Mouse (Mus musculus): ENCODE measurements around the gene Blcap. TPM values are rescaled to one million over a fixed set of nuclear protein-coding genes. Genes with fewer than 3 reads are reported as not detected.

Blcap gene
- polyA plus RNA-seq, 1 experiment from 2014 or later = 45.3 TPM

DNA sequence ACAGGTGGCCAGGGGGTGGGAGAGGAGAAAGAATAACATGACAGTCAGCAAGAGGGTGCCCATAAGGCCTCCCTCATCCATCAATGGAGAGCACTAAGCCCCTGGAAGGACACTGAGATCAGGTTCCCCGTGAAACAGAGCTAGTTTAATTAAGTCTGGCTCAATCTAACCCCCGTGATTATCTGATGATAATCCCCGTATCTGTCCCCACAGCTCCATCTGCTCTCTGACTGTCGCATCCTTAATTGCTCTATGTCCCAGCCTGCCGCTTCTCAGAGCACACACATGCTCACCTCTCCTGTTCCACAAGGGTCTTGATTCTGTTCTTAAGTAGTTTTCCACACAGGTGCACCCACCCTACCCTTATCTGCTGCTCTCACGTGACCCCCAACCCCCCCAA is 53.5 kb downstream of the Blcap start:
- Histone ChIP-seq H3K27ac (ENCODE audit: low read length) (no peak overlapping the region), H3K36me3 (ENCODE audit: control insufficient read depth, insufficient read depth, low read length) (no peaks in the 10 kb centered on the region), H3K4me2 (ENCODE audit: low read depth, low read length) (no peak overlapping the region), H3K4me1 (ENCODE audit: control insufficient read depth, insufficient read depth, low read length) (no peaks in the 10 kb centered on the region), H3K9me3 (replicated peaks; ENCODE audit: control insufficient read depth, low read length) (no peaks in the 10 kb centered on the region), H3K27me3 (ENCODE audit: control insufficient read depth, insufficient read depth, low read length) (no peaks in the 10 kb centered on the region), H3K4me3 (replicated peaks; ENCODE audit: low read length) (no peak overlapping the region), H3K9ac (ENCODE audit: low read length) (no peak overlapping the region)
- no peak for ATAC-seq (ENCODE audit: insufficient read depth, low FRiP score)
- 60% methylated on average over 6 of the region's 6 CpGs for WGBS

GRCm38 (mm10) chr2:157514353-157514752 is 56.7 kb downstream of the Blcap start:
- WGBS = 24% methylated on average over 4 of the region's 4 CpGs
- no peak for ATAC-seq (ENCODE audit: insufficient read depth, low FRiP score)
- Histone ChIP-seq H3K9ac (ENCODE audit: low read length) (no peak overlapping the region), H3K27ac (ENCODE audit: low read length) (no peak overlapping the region), H3K27me3 (ENCODE audit: control insufficient read depth, insufficient read depth, low read length) (no peaks in the 10 kb centered on the region), H3K36me3 (ENCODE audit: control insufficient read depth, insufficient read depth, low read length) (no peaks in the 10 kb centered on the region), H3K4me2 (ENCODE audit: low read depth, low read length) (no peak overlapping the region), H3K4me3 (replicated peaks; ENCODE audit: low read length) (no peak overlapping the region), H3K4me1 (ENCODE audit: control insufficient read depth, insufficient read depth, low read length) (no peaks in the 10 kb centered on the region), H3K9me3 (replicated peaks; ENCODE audit: control insufficient read depth, low read length) (no peaks in the 10 kb centered on the region)

DNA sequence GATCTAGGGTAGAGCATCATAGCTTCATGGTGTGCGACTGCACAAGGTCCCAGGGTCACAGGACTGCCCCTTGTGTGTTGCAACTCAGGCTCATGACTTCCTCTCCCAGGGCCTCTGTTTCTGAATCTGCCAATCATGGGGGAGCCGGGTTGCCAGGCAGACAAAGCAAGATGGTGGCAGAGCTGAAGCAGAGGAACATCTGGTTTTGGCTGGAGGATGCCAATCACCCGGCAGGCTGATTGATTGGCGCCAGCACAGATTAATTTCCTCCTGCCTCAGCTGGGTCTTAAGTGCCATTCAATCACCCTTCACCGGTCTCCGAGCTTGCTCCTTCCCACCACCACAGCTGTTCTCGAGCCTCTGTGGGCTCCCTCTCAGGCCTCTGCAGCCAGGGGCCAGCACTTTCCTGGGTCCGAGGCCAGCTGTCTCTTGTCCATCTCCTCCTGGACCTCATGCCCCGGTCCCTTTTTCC is 57.3 kb downstream of the Blcap start:
- H3K9me3 ChIP-seq (replicated peaks; ENCODE audit: control insufficient read depth, low read length) = no peaks in the 10 kb centered on the region
- H3K4me3 ChIP-seq (replicated peaks; ENCODE audit: low read length) = no peak overlapping the region
- H3K27me3 ChIP-seq (ENCODE audit: control insufficient read depth, insufficient read depth, low read length) = no peaks in the 10 kb centered on the region
- no peak overlapping the region for H3K9ac ChIP-seq (ENCODE audit: low read length)
- H3K4me1 ChIP-seq (ENCODE audit: control insufficient read depth, insufficient read depth, low read length) = no peaks in the 10 kb centered on the region
- WGBS = 41% methylated on average over 9 of the region's 9 CpGs
- no peak overlapping the region for H3K27ac ChIP-seq (ENCODE audit: low read length)
- H3K4me2 ChIP-seq (ENCODE audit: low read depth, low read length) = no peak overlapping the region
- H3K36me3 ChIP-seq (ENCODE audit: control insufficient read depth, insufficient read depth, low read length) = no peaks in the 10 kb centered on the region
- ATAC-seq (ENCODE audit: insufficient read depth, low FRiP score) = no peak

DNA sequence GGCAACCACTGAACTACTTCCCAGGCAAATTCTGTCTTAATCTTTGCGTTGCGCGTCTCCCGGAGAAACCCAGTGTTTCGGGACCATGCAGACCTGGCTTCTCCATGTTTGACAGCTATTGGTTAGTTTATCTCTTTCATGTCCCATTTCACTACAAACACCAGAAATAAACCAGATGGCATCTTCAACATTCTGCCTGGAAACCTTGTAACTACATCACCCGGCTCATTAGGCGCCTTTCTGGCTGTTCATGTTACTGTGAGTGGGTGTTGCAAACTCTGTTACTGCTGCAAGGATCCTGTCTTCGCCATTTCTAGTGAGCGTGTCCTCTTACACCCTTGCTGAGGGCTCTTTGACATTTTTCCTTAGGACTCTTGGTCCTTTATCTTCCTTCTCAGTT is 58.2 kb downstream of the Blcap start:
- H3K4me1 ChIP-seq (ENCODE audit: control insufficient read depth, insufficient read depth, low read length) = no peaks in the 10 kb centered on the region
- H3K9ac ChIP-seq (ENCODE audit: low read length) = no peak overlapping the region
- H3K9me3 ChIP-seq (replicated peaks; ENCODE audit: control insufficient read depth, low read length) = no peaks in the 10 kb centered on the region
- no peak for ATAC-seq (ENCODE audit: insufficient read depth, low FRiP score)
- no peak overlapping the region for H3K4me3 ChIP-seq (replicated peaks; ENCODE audit: low read length)
- no peak overlapping the region for H3K4me2 ChIP-seq (ENCODE audit: low read depth, low read length)
- H3K27ac ChIP-seq (ENCODE audit: low read length) = no peak overlapping the region
- WGBS = 76% methylated on average over 9 of the region's 9 CpGs
- no peaks in the 10 kb centered on the region for H3K36me3 ChIP-seq (ENCODE audit: control insufficient read depth, insufficient read depth, low read length)
- H3K27me3 ChIP-seq (ENCODE audit: control insufficient read depth, insufficient read depth, low read length) = no peaks in the 10 kb centered on the region

DNA sequence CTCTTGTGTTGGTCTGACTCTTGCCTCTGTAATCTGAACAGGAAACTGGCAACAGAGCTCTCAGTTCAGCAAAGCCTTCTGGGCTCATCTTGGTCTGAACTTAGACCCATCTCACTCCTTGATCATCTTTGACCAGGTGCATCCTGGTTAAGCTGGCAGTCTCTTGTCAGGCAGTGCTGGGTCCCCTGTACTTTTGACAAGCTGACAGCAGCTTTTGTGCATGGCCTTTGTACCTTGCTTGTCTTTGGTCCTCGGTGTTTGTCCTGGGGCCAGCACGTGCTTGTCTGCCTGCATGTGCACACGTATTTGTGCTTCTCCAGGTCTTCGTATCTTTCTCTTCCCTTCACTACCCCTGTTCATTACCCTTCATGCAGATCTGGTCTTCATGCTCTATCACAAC is 61.0 kb downstream of the Blcap start:
- WGBS = 64% methylated on average over 4 of the region's 4 CpGs
- ATAC-seq (ENCODE audit: insufficient read depth, low FRiP score) = no peak

GRCm38 (mm10) chr2:157509182-157509581 is 61.9 kb downstream of the Blcap start:
- Histone ChIP-seq H3K4me3 (replicated peaks; ENCODE audit: low read length) (no peak overlapping the region), H3K27me3 (ENCODE audit: control insufficient read depth, insufficient read depth, low read length) (no peaks in the 10 kb centered on the region), H3K9me3 (replicated peaks; ENCODE audit: control insufficient read depth, low read length) (no peaks in the 10 kb centered on the region), H3K27ac (ENCODE audit: low read length) (no peak overlapping the region), H3K4me1 (ENCODE audit: control insufficient read depth, insufficient read depth, low read length) (peaks cover 5% of the 10 kb centered on the region; the same call in 1 of the 2 replicates), H3K36me3 (ENCODE audit: control insufficient read depth, insufficient read depth, low read length) (no peaks in the 10 kb centered on the region), H3K4me2 (ENCODE audit: low read depth, low read length) (no peak overlapping the region), H3K9ac (ENCODE audit: low read length) (no peak overlapping the region)
- no peak for ATAC-seq (ENCODE audit: insufficient read depth, low FRiP score)
- 63% methylated on average over 5 of the region's 5 CpGs for whole genome bisulfite sequencing

More for the DNA sequence above, 61.0 kb downstream of the Blcap start:
- Histone ChIP-seq H3K4me2 (ENCODE audit: low read depth, low read length) (no peak overlapping the region), H3K9ac (ENCODE audit: low read length) (no peak overlapping the region), H3K27ac (ENCODE audit: low read length) (no peak overlapping the region), H3K36me3 (ENCODE audit: control insufficient read depth, insufficient read depth, low read length) (no peaks in the 10 kb centered on the region), H3K27me3 (ENCODE audit: control insufficient read depth, insufficient read depth, low read length) (no peaks in the 10 kb centered on the region), H3K4me3 (replicated peaks; ENCODE audit: low read length) (no peak overlapping the region), H3K4me1 (ENCODE audit: control insufficient read depth, insufficient read depth, low read length) (peaks cover 5% of the 10 kb centered on the region; the same call in 1 of the 2 replicates), H3K9me3 (replicated peaks; ENCODE audit: control insufficient read depth, low read length) (no peaks in the 10 kb centered on the region)

- Histone ChIP-seq H3K4me3 (replicated peaks; ENCODE audit: low read length) (no peak overlapping the region), H3K9me3 (replicated peaks; ENCODE audit: control insufficient read depth, low read length) (no peaks in the 10 kb centered on the region), H3K36me3 (ENCODE audit: control insufficient read depth, insufficient read depth, low read length) (no peaks in the 10 kb centered on the region), H3K27me3 (ENCODE audit: control insufficient read depth, insufficient read depth, low read length) (no peaks in the 10 kb centered on the region), H3K4me1 (ENCODE audit: control insufficient read depth, insufficient read depth, low read length) (peaks cover 5% of the 10 kb centered on the region; the same call in 1 of the 2 replicates), H3K9ac (ENCODE audit: low read length) (peak overlapping the region; percentile 49; the same call in 1 of the 2 replicates), H3K27ac (ENCODE audit: low read length) (no peak overlapping the region), H3K4me2 (ENCODE audit: low read depth, low read length) (peak overlapping the region; percentile 38)
- WGBS = 11% methylated on average over 14 of the region's 14 CpGs
- ATAC-seq (ENCODE audit: insufficient read depth, low FRiP score) = no peak
Observed at GRCm38 (mm10) chr2:157506779-157507178, 64.3 kb downstream of the Blcap start.

Small RNA genes lying within 50 kb of the gene (microRNA-seq; reads per million reads assigned to microRNA genes)
- 5.1 reads per million, percentile 25 among the genes with 10 or more reads in this experiment for gene Gm23134

Other genes starting within 250 kb of the Blcap start
- gene Ghrh, start 223.8 kb downstream of the Blcap start, polyA plus RNA-seq (2015; fragmentation: Nextera tagmentation; extraction: Ambion mirVana) = 0.30 and 0.51 TPM in 2 replicates
- 76.3 and 78.0 TPM in 2 replicates for gene Manbal, start 203.7 kb downstream of the Blcap start, polyA plus RNA-seq (2015; fragmentation: Nextera tagmentation; extraction: Ambion mirVana)
- 12.1 and 14.7 TPM in 2 replicates for gene Src, start 152.8 kb downstream of the Blcap start, polyA plus RNA-seq (2015; fragmentation: Nextera tagmentation; extraction: Ambion mirVana)
- 268 and 304 TPM in 2 replicates for gene Nnat, start 11.2 kb downstream of the Blcap start, polyA plus RNA-seq (2015; fragmentation: Nextera tagmentation; extraction: Ambion mirVana)
- gene Ctnnbl1, start 166.1 kb upstream of the Blcap start, polyA plus RNA-seq (2015; fragmentation: Nextera tagmentation; extraction: Ambion mirVana) = 43.9 and 44.7 TPM in 2 replicates